Mouse (Mus musculus) lung, embryonic 14.5 days (tissue): ENCODE data around the gene Chit1. TPM values are rescaled to one million over a fixed set of nuclear protein-coding genes. Genes with fewer than 3 reads are reported as not detected.

Source experiments
- ATAC-seq: fragments of 200-750 bp; cut with Nextera tagmentation; 2 replicates; pipeline ENCODE4 v1.8.0; 2017; ENCODE audit warnings: mild to moderate bottlenecking, moderate TSS enrichment, moderate library complexity; ENCODE audit not compliant: insufficient read depth
- DNase-seq: peaks from one replicate; pipeline ENCODE4 v3.0.0-alpha.2; 2015
- H3K27ac ChIP-seq: fragments of 300-500 bp; sonication (generic); 2 replicates; pipeline ENCODE4 v1.5.1; 2014; ENCODE audit warnings: low read depth, mild to moderate bottlenecking, moderate library complexity
- H3K27me3 ChIP-seq: fragments of 300-500 bp; sonication (generic); 2 replicates; pipeline ENCODE4 v1.6.1; 2014; ENCODE audit warnings: low read length, control low read depth; ENCODE audit not compliant: insufficient read depth
- H3K36me3 ChIP-seq: fragments of 300-500 bp; sonication (generic); 2 replicates; pipeline ENCODE4 v1.6.1; 2014; ENCODE audit warnings: control low read depth; ENCODE audit not compliant: insufficient read depth
- H3K4me1 ChIP-seq: fragments of 300-500 bp; sonication (generic); 2 replicates; pipeline ENCODE4 v1.6.1; 2014; ENCODE audit warnings: antibody characterized with exemption, control low read depth; ENCODE audit not compliant: insufficient read depth
- H3K4me2 ChIP-seq: fragments of 300-500 bp; sonication (generic); 2 replicates; pipeline ENCODE4 v1.6.1; 2014; ENCODE audit warnings: mild to moderate bottlenecking
- H3K4me3 ChIP-seq: fragments of 300-500 bp; sonication (generic); 2 replicates; pipeline ENCODE4 v1.5.1; 2014; ENCODE audit warnings: low read depth, low read length
- H3K9ac ChIP-seq: fragments of 300-500 bp; sonication (generic); 2 replicates; pipeline ENCODE4 v1.6.1; 2014
- H3K9me3 ChIP-seq: fragments of 300-500 bp; sonication (generic); 2 replicates; pipeline ENCODE4 v1.6.1; 2016; ENCODE audit warnings: low read depth, low read length, control low read depth
- CTCF ChIP-seq: IDR thresholded peaks from 2 replicates; pipeline ENCODE4 v1.5.1; 2016; ENCODE audit warnings: antibody characterized with exemption, low read depth
- WGBS: fragments of 180-500 bp; shearing (Covaris S2); extraction: QIAGEN DNeasy Blood & Tissue Kit; methylation state at CpG from one replicate; pipeline ENCODE4 v1.1.7; 2014; 5-methylcytosine and 5-hydroxymethylcytosine counted together
- polyA plus RNA-seq: library from polyadenylated mRNA; unstranded; fragments of >200 nt; fragmentation: Nextera tagmentation; extraction: Ambion mirVana; gene quantifications from 2 replicates; pipeline ENCODE4 v1.2.1, GENCODE M21; 2014

Gene Chit1
- polyA plus RNA-seq, 1 experiment from 2014 or later, result not detected

DNA sequence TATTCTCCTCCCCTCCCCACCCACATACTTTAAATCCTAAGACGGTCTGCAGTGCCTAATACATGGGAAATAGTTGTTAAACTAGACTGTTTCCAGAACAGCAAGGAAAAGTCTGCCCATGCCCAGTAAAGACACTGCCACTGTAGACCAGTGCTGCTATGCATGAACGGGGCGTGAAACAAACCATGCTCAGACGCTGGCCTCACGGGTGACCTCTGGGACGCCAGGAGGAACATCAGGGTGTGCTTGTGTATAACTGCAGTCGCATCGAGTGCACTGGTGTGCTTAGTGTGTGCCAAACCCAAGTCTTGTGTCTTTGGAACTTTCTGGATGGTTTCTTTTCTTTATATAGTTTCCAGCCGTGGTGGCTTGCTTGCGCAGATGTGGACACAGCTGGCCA is 36.4 kb upstream of the Chit1 start:
- H3K36me3 ChIP-seq, result peaks cover 33% of the 10 kb centered on the region
- peak overlapping the region; percentile 88 for H3K4me2 ChIP-seq
- peaks cover 37% of the 10 kb centered on the region for H3K4me1 ChIP-seq

DNA sequence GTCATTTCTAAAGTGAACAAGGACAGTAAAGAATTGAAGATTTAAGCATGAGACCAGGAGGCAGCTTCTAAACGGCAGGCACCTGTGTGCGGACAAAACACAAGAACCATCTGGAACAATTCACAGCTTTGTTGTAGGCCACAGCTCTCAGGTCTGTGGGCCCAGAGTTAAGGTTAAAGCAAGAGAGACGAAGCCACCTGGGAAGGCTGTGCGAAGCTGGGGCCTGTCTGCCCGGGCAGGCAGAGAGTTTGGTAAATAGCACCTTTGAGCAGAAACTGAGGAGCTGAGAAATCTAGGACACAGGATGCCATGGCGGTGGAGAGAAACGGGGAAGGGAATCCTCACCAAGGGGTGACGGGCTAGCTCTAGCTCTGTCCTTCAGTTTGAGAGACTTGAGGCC is 35.5 kb upstream of the Chit1 start:
- ATAC-seq (no peak), DNase-seq (no peak)
- 79% methylated on average over 8 of the region's 8 CpGs for WGBS
- Histone ChIP-seq H3K9me3 (no peaks in the 10 kb centered on the region), H3K27me3 (no peaks in the 10 kb centered on the region), H3K4me1 (peaks cover 38% of the 10 kb centered on the region), H3K27ac (peak overlapping the region; percentile 33; the same call in 1 of the 2 replicates), H3K4me2 (peak overlapping the region; percentile 88), H3K4me3 (peak overlapping the region; percentile 71), H3K36me3 (peaks cover 33% of the 10 kb centered on the region), H3K9ac (peak overlapping the region; percentile 88; the same call in 1 of the 2 replicates)
- TF ChIP-seq CTCF, result no peak

More for the DNA sequence above, 36.4 kb upstream of the Chit1 start:
- no peak overlapping the region for H3K9ac ChIP-seq
- no peak for TF ChIP-seq CTCF
- no peaks in the 10 kb centered on the region for H3K27me3 ChIP-seq
- ATAC-seq, result no peak
- 0 out of 2 replicates have a peak overlapping the region, but pooled peaks have one; percentile 3 for H3K27ac ChIP-seq
- no peak overlapping the region for H3K4me3 ChIP-seq
- DNase-seq, result no peak
- WGBS, result 79% methylated on average over 10 of the region's 10 CpGs
- H3K9me3 ChIP-seq, result no peaks in the 10 kb centered on the region

DNA sequence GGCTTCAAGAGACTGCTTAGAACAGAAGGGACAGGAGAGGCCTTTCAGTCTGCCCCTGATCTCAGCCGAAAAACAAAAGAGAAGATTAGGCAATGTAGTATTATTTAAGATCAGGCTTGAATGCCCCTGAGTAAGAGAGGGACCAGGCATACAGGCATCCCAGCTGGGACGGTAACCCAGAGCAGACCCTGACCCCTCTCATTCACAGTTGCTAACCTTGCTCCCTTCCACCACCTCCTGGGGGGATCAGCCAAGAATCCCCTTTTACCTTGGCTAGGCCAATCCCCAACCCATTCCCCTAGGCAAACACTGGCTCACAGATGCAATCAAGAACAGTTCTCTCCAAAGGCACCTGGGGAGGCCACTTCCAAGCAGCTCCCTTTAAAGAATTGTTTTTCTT is 34.3 kb upstream of the Chit1 start:
- DNase-seq, result no peak
- no peak overlapping the region for H3K27ac ChIP-seq
- no peak for ATAC-seq
- TF ChIP-seq CTCF, result no peak
- peaks cover 33% of the 10 kb centered on the region for H3K36me3 ChIP-seq
- H3K27me3 ChIP-seq, result no peaks in the 10 kb centered on the region
- H3K9me3 ChIP-seq, result no peaks in the 10 kb centered on the region
- 58% methylated on average over 2 of the region's 2 CpGs for WGBS
- peak overlapping the region; percentile 71 for H3K4me3 ChIP-seq
- H3K4me1 ChIP-seq, result peaks cover 26% of the 10 kb centered on the region
- peak overlapping the region; percentile 88 for H3K9ac ChIP-seq
- H3K4me2 ChIP-seq, result peak overlapping the region; percentile 88

DNA sequence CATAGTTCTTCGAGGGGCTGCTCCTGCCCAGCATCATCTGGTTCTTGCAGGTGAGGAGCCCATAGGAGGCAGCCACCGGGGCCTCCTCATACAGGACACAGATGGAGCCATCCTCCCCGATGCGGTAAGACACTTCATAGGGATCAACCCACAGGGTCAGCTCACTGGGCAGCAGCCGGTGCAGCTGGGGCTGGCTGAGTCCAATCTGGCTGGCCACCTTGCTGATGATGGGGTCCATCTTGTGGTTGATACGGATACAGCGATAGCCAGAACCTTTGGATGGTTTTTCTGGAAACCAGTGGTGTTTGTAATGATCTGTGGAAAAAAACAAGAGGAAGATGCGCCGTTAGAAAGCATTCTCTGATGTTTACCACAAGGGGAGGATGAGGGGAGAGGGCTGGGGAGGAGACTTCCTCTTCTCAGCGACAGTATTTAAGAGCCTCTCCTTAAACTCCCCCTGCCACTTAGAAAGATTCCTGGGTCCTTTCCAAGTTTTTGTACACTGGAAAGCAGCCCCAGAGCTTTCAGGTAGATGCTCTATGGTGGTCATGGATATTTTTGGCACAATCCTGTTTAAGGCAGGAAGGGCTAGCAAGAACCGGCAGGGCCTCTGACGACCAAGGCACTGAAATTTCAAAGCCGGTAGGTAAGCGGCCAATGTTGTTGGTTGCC is 33.5 kb upstream of the Chit1 start:
- peak overlapping the region; percentile 88 for H3K9ac ChIP-seq

DNA sequence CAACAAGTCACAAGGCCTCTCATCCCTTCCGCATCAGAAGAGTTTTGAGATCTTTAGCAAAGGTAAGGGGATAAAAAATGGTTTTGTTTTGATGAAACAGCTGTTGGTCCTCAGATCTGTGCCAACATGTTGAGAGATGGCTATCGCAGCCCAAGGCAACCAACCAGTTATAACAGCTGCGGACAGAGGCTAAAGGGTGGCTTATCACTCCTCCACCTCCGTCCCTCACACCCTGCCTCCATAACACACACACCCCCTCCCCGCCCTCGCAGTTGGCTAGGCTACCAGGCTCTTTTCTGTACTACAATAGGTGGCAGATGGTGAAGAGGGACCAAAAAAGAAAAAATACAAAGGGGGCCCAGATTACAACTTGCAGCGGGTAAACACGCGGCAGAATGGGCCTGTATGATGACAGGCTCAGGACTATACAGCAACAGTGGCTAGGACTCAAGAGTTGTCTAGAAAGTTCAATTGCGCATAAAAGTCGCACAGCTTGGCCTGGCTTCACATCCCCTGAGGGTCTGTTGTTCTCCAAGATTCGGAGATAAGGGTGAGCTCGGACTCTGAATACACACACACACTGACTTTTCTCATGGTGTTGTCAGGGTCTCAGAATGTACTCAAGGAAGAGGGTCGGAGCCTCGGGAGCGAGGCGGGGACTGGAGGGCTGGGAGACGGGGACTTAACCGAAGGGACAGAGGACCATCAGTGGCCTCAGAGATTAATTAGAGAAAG is 32.8 kb upstream of the Chit1 start:
- H3K9me3 ChIP-seq, result no peaks in the 10 kb centered on the region
- peak; percentile 35 for DNase-seq
- H3K27ac ChIP-seq, result peak overlapping the region; percentile 80
- ATAC-seq, result peak; percentile 0
- H3K9ac ChIP-seq, result peak overlapping the region; percentile 88
- peak overlapping the region; percentile 88 for H3K4me2 ChIP-seq
- H3K4me3 ChIP-seq, result peak overlapping the region; percentile 71
- peaks cover 33% of the 10 kb centered on the region for H3K36me3 ChIP-seq
- no peak for TF ChIP-seq CTCF
- peaks cover 20% of the 10 kb centered on the region for H3K4me1 ChIP-seq
- WGBS, result 3% methylated on average over 19 of the region's 19 CpGs
- H3K27me3 ChIP-seq, result no peaks in the 10 kb centered on the region

More for the DNA sequence above, 33.5 kb upstream of the Chit1 start:
- DNase-seq, result peak; percentile 64
- TF ChIP-seq CTCF, result peak; percentile 44
- Histone ChIP-seq H3K27ac (peak overlapping the region; percentile 80), H3K27me3 (no peaks in the 10 kb centered on the region), H3K4me3 (peak overlapping the region; percentile 71), H3K36me3 (peaks cover 33% of the 10 kb centered on the region), H3K4me2 (peak overlapping the region; percentile 88), H3K4me1 (peaks cover 22% of the 10 kb centered on the region; the same call in 1 of the 2 replicates), H3K9me3 (no peaks in the 10 kb centered on the region)
- no peak for ATAC-seq
- WGBS, result 26% methylated on average over 14 of the region's 14 CpGs

DNA sequence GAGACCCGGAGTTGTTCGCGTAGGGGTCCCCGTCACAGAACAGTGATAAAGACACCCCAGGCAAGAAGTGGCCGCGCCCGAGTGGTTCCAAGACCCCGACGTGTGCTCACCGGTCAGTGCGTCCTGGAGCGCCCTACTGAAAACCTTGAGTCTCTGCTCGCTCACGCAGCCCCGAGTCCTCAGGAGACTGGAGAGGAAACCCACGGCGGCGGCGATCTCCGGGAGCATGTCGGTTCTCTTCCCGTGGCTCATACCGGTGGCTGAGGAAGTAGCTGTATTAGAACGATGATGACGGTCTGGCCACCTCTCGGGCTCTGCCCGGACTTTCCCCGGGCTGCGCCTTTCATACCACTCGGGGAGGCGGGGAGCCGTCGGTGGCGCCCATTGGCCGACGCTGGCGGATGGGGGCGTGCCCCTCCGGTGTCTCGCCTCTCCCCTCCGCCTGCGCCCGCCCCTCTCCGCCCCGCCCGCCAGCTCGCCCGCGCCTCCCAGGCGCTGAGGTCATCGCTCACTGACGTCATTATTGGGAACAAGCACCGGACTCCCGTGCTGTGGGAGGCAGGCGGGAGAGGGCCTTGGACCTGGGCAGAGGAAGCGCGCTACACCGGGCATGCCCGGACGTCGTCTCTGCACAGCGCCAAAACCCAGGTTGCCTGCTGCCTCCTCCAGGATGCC is 32.1 kb upstream of the Chit1 start, which contains the start of gene Btg2:
Btg2 (minus strand) TSS at position 319 of the 675 bp plus-strand sequence.
- under 1% methylated on average over 55 of the region's 62 CpGs for WGBS
- H3K9ac ChIP-seq, result peak within 1 kb of the TSS; percentile 88
- H3K4me1 ChIP-seq, result peaks cover 21% of the 10 kb centered on the region
- peaks cover 33% of the 10 kb centered on the region for H3K36me3 ChIP-seq
- peak within 1 kb of the TSS; percentile 88 for H3K27ac ChIP-seq
- TF ChIP-seq CTCF, result no peak
- H3K4me2 ChIP-seq, result peak within 1 kb of the TSS; percentile 88
- ATAC-seq (peak; percentile 94), DNase-seq (peak; percentile 98)
- peak within 1 kb of the TSS; percentile 71 for H3K4me3 ChIP-seq
- no peaks in the 10 kb centered on the region for H3K9me3 ChIP-seq
- H3K27me3 ChIP-seq, result no peaks in the 10 kb centered on the region
